Mouse (Mus musculus): ENCODE data around the gene Crlf3.

Gene Crlf3

DNA sequence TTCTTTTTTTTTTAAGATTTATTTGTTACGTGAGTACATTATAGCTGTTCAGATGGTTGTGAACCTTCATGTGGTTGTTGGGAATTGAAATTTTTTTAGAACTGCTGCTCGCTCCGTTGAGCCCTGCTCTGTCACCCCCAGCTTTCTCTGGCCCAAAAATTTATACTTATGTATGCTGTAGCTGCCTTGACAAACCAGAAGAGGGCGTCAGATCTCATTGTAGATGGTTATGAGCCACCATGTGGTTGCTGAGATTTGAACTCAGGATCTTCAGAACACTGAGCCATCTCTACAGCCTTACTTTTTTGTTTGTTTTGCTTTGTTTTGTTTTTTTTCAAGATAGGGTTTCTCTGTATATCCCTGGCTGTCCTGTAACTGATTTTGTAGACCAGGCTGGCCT lies 59.5 kb downstream of the Crlf3 start:
- no peak for TF ChIP-seq GATA4 (IDR thresholded peaks at IDR 0.05; ENCODE audit: insufficient replicate concordance, low read length)

DNA sequence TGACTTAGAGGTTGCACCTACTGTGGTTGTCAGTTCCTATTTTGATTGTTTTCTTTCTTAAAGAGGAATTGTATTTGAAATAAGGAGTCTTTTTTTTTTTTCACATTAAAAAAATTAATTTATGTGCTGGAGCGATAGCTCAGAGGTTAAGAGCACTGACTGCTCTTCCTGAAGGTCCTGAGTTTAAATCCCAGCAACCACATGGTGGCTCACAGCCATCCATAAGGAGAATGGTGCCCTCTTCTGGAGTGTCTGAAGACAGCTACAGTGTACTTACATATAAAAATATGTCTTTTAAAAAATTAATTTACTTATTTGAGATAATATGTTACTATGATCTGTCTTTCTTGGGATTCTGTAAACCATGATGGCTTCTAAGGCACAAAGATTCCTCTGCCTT lies 61.0 kb downstream of the Crlf3 start:
- TF ChIP-seq GATA4 (IDR thresholded peaks at IDR 0.05; ENCODE audit: insufficient replicate concordance, low read length): no peak

All from liver, adult (tissue).